Mouse (Mus musculus) ZHBTc4 (cell line): ENCODE measurements around the gene Nt5dc3.

Experiments used
- DNase-seq: peaks from one replicate; pipeline ENCODE4 v3.0.0-alpha.2; 2011; ENCODE audit warnings: low read depth, low spot score

Gene Nt5dc3

DNA sequence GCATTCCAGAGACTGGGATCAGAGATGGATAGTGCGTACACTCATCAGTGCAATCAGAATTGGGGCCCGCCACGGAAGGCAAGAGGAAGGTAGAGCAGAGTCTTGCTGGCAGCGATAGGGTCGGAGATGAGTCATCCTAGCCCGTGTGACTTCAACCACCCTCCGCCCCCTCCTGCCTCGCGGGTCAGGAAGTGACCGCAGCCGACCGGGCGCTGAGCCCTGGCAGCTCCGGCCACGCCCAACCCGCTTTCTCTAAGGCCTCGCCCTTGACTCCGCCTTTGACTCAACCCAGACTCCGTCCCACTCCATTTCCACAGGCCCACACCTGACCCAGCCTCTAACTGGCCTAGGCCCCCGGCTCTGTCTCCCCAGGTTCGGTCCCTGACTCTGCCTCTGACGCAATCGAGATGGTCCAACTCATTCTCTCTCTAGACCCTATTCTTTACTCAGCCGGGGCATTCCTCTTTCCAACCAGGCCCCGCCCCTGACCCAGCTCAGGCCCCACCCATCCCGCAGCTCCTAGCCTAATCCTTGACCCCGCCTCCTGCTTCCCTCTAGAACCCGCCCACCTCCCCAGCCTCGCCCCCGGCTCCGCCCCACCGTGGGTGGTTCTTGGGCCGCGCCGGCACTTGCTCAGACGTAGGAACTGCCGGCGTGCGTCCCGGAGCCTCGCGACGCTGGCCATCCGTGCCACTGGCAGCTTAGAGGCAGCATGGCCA is at the start of gene Nt5dc3:
Nt5dc3 (plus strand) TSS at position 608 of the 719 bp plus-strand sequence.
- peak; percentile 99 for DNase-seq

DNA sequence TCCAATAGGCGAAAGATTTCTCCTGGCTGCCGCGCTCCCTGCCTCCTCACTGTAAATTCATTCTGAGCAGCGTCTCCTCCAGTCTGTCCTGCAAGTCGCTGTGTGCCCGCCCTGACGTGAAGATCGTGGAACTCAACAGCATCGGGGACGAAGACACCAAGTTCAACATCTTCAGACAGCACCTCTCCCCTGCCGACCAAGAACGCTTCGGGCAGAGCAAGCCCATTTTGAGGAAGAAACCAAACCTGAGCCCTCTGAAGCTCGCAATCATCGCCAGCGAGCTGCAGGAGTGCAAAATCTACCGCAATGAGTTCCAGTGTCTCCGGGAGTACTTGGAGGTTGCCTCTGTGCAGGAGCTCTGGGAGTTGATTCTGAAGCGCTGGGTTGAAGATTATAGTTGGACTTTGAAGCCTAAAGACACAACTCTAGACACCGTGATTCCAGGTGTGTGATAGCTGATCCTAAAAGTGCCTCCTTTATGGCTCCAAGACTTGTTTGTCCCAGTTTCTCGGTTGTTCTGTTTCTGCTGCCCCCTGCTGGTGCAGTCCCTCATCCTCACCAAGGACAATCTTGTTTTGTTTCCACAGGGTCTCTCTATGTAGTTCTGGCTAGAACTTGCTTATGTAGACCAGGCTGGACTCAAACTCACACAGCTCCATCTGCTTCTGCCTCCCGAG is 47.8 kb upstream of the Nt5dc3 start:
- peak; percentile 95 for DNase-seq

DNA sequence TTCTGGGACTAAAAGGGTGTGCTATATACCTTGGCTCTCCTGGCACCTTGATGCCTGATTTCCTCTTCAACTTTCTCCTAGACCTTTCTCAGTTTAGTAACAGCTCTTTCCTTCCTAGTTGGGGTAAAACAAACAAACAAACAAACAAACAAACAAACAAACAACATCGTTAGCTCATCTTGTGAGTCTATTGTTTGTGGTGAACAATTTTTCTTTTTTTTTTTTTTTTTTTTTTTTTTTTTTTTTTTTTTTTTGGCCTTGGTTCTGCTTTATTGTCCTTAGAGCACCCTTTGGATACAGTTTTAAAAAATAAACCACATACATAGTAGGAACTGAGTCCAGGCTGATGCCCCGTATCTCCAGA is 47.3 kb upstream of the Nt5dc3 start:
- DNase-seq: no peak

DNA sequence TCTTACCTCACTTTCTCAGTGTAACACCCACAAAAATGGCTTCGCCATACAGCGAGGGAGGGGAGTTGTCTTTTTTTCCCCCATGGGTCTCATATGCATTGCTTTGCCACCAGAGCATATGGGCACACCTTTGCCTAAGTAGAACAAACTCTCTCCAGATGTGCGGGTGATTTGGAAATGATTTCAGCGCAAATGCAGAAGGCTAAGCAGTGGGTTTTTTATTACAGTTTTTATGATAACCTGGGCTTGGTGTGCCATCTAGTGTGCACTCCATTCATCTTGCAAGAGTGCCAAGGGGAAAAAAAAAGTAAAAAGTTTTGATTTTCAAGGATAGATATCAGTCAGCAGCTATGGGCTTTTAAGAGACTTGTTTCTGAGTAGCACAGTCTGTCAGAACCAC is 43.8 kb upstream of the Nt5dc3 start:
- no peak for DNase-seq

DNA sequence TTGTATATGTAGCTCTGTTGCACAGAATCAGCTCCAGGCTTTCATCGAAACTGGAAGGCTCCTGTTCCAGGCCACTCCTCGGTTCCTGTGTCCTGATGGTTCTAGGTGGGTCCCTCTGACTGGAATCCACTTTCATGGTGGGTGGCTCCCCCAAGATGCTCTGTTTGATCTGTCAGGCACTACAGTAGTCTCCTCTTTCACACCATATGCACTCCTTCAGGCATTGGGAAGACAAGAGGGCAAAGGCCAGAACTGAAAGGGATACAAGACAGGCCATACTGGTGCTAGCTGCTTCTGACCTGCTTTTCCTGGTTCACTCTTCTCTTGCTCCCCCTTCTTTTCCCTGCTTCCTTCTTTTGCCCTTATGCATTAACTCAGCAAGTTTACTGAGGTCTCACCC is 35.9 kb upstream of the Nt5dc3 start:
- peak; percentile 56 for DNase-seq

DNA sequence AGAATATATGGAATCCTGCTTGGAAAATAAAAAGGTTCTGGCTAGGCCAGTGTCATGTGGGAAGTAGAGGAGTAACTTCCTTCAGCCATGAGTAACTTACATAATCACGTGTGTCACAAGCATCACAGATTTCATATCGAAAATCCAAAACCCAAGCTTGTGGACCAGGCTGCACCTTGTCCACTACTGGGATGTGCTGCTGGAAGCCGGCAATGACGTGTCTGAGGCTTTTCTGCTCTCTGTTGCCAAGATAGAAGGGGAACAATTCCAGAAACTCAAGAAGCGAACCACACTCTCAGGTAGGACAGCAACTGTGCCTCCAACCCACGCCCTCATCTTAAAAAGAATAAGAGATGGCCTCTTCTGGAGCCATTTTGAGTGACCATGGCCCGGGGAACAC is 34.5 kb upstream of the Nt5dc3 start:
- DNase-seq: no peak

DNA sequence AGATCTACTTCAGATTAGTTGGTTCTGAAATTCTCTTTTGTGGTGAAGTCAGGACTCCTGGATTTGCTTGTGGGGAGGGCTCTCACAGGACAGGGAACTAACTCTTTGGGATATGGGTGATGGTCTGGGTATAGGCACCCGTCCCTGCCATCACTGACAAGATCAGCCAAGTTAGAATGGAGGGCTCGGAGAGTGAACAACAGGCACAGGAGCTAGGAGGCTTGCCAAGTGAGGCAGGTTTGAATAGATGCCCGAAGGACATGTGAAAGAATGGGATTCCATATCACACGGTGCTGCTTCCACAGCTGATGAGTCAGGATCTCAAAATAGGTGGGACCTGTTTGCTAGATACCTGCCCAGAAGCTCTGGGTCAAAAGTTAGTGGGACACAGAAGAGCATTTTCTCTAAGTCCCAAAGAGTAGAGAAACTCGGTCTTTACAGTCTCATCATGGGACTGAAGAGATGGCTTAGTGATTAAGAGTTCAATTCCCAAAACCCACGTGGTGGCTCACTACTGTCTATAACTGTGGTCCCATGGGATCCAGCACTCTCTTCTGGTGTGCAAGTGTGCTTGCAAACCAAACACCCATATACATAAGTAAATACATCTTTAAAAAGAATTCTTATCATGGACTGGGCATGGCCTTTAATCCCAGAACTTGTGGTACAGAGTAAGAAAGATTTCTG is 22.8 kb upstream of the Nt5dc3 start:
- DNase-seq: no peak

DNA sequence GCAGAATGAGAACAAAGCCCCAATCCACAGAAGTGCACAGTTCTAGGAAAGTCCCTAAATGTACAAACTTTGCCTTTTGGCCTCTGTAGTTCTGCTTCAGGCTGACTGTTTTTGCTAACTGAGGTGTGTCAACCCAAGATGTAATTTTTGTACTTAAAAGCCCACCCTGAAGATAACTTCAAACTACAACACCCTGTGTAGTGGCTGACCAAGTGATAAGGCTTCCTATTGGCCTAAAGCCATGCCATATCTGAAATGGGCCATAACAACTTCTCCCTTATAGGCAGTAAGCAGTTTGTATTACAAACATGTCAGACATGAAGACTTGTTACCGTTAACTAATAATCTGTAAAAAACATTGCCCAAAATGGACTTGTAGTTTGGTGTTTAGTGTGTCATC is 21.1 kb upstream of the Nt5dc3 start:
- no peak for DNase-seq

DNA sequence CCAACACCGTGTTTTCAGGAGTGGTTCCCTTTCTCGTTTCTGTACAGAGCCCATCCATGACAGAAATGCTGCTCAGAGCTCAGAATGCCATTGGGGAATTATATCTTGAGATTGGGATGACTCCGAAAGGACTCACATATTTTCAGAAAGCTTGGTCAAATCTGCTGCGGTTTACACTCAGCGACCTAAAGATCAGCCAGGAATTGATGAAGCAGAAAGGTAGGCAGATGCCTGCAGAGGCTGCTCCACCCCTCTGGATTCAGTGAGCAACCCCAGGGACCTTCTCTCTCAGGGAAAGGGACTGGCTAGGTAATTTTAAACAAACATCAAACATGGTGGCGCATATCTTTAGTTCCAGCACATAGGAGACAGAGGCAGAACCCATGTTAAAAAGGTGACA is 20.6 kb upstream of the Nt5dc3 start:
- no peak for DNase-seq

DNA sequence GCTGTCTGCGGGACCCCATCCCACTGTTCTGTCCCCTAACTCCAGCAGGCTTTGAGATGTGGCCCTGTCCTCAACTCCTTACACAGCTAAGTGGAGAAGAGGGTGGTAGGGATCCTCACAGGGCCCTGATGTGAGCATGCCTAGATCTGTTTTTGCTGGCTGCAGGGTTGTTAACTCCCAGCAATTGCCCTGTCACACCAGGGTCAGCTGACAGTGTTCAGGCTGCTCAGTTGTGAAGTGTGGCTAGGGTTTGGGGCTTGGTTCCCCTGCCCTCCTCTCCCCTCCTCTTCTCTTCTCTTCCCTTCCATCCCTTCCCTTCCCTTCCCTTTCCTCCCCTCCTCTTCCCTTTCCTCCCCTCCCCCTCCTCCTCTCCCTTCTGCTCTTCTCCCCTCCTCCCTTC is 17.6 kb upstream of the Nt5dc3 start:
- DNase-seq: peak; percentile 37

DNA sequence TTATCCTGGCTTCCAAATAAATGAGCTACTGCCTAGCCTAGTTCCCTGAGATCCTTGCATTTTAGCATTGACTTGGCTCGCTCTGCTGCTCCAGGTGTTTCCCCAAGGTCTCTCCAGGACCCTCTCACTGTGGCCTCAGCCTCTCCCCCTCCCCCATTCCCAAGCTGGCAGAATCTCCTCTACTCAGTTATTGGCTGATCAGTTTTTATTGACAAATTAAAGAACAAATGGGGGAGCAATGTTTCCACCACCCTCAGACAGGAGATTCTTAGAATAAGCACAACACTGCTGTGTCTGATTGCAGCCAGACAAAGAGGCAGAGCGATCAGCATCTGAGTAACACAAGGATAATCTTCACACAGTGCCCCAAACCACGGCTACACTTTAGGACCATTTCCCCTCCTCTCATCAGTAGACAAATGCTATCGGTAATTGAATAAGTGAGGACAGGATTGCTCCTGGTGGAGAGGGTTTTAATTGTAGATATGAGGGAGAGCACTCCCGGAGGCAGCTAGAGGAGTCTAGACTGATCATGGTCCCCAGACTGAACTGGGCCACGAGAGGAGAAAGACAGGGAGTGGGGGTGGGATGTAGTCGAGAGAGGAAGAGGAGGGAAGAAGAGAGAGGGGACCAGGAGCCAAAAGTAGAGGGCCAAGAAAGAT is 17.0 kb upstream of the Nt5dc3 start:
- DNase-seq: peak; percentile 73

DNA sequence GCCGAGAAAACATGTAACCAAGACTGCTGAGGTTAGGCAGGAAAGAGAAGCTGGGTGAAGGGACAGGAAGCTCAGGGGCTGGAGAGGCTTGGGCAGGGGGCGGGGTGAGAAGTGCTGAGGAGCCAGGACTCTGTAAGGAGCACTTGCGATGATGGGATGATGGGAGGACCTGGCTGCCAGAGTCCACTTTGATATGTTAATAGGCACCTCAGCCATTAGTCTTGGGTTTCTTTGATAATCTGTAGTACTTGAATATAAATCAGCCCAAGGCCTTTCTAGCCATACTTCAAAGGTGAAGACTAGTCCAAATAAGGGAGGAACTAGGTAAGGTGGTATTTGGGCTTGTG is 16.4 kb upstream of the Nt5dc3 start:
- peak; percentile 89 for DNase-seq

DNA sequence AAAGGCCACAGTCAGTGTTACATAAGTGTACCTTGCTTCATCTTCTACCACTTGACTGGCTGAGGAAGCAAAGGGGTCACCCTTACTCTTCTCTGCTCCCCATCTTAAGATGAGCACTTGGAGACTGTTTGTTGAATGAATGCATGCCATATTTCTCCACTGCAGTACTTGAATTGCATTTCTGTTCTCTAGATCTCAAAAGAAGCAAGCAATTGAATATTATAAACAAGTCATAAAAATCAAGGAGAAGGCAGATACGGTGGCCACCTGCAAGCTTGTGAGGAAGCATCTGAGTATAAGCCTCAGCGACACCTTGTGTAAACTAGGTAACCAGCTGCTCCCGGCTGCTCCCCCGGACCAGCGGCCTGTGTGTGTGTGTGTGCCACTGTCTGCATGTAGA is 15.1 kb upstream of the Nt5dc3 start, which contains the start of gene Gm49358:
Gm49358 (plus strand) TSS at position 301 of the 400 bp plus-strand sequence.
- DNase-seq: no peak

DNA sequence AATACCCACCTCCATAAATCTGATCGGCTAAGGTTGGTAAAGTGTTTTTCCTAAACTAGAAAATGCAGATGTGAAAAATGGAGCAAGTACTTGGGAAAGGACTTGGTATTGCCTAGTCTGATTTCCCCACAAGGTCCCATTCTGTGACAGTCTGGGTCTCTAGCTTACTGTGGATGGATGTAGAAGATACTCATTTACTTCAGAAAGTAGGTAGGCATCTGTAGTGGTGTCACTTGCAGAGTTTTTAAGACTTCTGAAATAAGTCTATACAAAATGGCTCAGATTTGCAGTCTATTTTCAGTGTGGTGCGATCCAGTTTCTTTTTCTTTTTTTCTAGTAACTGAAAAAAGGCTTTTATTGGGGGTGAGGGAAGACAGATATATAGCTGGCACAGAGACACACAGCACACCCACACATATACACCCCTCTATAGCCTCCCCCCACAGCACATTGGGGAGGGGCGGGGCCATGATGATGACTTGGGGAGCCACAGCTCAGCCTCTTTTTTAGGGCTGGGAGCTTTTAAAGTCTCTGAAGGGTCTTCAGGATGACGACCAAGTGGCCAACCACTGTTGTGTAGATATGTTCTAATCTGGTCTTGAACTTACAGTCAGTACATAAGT is 13.3 kb upstream of the Nt5dc3 start:
- DNase-seq: no peak

DNA sequence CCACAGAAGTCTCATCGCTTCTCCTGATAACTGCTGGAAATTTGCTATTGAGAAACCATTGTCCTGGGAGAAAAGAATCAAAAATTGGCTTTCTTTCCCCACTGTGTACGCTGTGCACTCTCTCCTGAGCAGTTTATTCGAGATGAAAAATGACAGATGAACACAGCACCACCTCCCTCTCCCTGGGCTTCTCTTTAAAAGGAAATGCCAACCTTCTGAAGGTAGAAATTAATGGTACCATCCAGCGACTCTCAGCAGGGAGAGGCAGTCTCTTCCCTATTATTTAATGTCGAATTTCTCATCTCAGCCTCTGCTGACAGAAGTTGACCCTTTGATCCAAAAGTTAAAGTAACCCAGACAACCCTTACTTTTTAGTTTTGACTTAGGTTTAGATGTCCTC is 9.6 kb upstream of the Nt5dc3 start:
- no peak for DNase-seq

DNA sequence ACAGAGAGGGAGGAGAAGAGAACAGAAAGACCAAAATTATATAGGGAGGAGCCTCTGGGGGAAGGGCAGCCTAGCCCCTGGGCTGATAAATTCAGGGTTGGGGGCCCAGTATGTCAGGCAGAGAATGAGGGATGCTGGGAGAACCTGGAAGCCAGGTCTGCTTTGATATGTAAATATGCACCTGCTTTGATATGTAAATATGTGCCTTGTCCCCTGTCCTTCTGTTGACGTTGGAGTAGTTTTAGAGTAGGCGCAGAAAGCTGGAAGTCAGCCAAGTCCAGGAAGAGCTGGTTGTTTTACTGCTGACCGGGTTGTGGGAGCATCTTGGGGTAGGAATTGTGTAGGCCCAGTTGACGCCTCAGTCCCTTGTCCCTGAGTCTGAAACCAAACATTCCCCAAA is 9.0 kb upstream of the Nt5dc3 start:
- DNase-seq: peak; percentile 92

DNA sequence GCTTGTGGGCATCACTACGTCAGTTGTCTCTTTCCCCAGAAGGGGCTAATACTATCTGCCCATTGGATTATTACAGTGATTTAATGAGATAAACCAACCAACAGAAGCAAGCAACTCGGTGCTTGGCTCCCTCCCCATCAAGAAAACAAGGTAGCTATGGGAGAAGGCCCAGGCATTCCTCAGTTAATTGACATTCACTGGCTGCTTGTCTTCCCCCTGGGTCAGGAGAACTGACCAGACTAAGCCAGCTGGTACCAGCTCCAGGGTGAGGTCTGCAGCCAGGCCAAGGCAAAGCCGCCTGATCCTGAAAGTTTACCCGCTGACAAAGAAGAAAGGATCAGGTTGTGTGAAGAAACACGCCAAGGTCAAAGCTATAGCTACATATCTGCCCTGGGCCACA is 7.1 kb upstream of the Nt5dc3 start:
- DNase-seq: peak; percentile 91

DNA sequence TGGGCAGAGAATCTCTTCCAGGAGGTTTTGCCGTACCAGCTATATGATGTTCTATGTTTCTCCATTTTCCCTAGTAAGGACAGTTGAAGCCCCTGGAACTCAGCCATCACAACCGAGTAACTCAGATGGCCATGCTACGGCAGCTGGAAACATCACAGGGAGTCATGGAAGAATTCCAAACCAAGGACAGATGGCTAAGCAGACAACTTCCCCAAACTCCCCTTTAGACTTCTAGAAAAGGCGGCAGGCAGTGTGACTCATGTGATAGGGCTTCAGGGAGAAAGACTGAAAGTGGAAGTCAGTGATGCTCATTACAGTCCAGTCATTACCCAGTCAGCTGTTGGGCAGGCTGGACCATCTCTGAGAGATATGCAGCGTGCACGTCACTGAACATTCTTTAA is 6.6 kb upstream of the Nt5dc3 start:
- DNase-seq: no peak

DNA sequence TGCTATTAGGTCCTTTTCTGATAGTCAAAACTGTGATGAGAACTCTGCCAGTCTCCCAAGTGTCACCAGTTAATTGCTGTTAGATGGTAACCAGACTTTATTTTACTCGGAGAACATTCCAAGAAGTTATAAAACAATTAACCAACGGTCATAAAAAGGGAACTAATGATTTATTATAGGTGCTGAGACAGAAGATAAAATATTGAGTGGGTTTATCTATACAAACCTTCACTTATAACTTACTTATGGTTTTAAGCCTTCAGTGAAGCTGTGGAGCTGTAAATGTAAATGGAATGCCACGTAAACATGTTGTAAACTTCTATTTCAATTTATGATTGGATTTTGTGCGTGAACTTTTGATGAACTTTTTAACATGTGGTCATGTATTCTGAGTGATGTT is 5.4 kb upstream of the Nt5dc3 start:
- no peak for DNase-seq

DNA sequence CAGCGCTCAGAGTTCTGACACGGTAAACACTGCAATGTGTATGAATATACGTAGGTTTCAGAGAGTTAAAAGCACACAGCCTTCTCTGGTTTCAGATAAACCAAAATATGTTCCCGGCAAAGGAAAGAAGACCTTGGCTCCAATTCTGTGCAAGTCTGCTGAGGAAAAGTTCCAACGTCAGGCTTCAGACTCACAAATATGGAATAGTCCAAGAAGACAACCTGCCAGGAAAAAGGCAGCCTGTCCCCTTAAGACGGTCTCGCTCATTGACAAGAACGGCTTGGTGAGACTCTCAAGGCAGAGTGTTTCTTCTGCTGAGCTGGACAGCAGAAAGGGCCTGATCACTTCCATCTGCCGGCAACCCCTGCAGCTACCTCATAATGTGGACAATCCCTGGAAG is 2.5 kb upstream of the Nt5dc3 start:
- no peak for DNase-seq

DNA sequence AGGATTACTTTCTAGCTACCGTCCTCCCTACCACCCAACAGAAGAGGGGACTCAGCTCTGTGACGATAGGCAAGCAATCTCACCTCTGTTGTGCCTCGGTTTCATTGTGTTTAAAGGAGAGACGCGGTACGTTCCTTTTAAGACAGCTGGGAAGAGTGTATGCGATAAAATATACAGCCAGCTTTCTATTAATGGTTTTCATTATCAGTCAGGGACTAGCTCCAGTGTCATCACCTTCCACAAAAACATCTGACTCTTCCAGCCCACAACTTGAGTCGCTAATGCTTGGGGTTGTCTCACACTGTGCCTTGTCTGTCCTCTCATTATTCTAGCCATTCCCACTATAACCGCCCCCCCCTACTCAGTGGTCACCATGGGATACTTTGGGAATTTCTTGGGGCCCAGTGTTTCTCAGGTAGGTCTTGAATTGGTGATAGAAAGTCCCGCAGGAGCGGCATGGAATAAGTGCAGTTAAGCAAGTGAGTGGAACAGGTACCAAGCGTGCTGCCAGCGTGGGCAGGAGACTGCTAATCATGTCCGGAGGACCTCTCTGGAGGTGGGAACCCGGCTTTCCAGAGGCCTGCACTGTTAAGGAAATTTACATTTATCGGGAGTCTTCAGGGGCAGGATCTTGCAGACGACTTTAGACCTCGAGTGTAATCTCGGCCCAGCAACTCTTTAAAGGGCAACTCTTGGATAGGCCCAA is 1.0 kb upstream of the Nt5dc3 start:
- DNase-seq: no peak
